Mouse (Mus musculus) olfactory bulb, adult 2 months (tissue): ENCODE data around the gene Tldc2. TPM values are rescaled to one million over a fixed set of nuclear protein-coding genes. Genes with fewer than 3 reads are reported as not detected.

Experiments
- H3K27ac ChIP-seq: fragments of 200-500 bp; 2 replicates; pipeline ENCODE4 v1.5.1; 2012; ENCODE audit warnings: low read depth, low read length; ENCODE audit not compliant: insufficient read depth
- H3K4me1 ChIP-seq: fragments of 200-500 bp; 2 replicates; pipeline ENCODE4 v1.6.1; 2012; ENCODE audit warnings: low read length; ENCODE audit not compliant: control insufficient read depth, insufficient read depth
- H3K4me3 ChIP-seq: fragments of 200-500 bp; 2 replicates; pipeline ENCODE4 v1.5.1; 2012; ENCODE audit warnings: mild to moderate bottlenecking, low read depth, low read length, moderate library complexity; ENCODE audit not compliant: insufficient read depth
- CTCF ChIP-seq: fragments of 200-500 bp; IDR thresholded peaks from 2 replicates; pipeline ENCODE4 v1.5.1; 2012; ENCODE audit warnings: low read depth, mild to moderate bottlenecking, low read length, moderate library complexity; ENCODE audit not compliant: insufficient read depth
- POLR2A ChIP-seq: fragments of 200-500 bp; IDR thresholded peaks from 2 replicates; pipeline ENCODE4 v1.6.1; 2012; ENCODE audit warnings: mild to moderate bottlenecking, low read depth, low read length, moderate library complexity; ENCODE audit not compliant: insufficient read depth
- WGBS: fragments of 180-500 bp; shearing (Covaris S2); methylation state at CpG from one replicate; pipeline ENCODE4 v1.1.7; 2018; 5-methylcytosine and 5-hydroxymethylcytosine counted together
- polyA plus RNA-seq: library from polyadenylated mRNA; stranded (reverse); fragments of >200 nt; gene quantifications from 2 replicates; pipeline ENCODE4 v1.2.4, GENCODE M21; 2012; ENCODE audit warnings: low replicate concordance; ENCODE audit not compliant: missing spikeins, insufficient read depth, insufficient read length

Gene Tldc2
- polyA plus RNA-seq, 1 experiment: not detected

DNA sequence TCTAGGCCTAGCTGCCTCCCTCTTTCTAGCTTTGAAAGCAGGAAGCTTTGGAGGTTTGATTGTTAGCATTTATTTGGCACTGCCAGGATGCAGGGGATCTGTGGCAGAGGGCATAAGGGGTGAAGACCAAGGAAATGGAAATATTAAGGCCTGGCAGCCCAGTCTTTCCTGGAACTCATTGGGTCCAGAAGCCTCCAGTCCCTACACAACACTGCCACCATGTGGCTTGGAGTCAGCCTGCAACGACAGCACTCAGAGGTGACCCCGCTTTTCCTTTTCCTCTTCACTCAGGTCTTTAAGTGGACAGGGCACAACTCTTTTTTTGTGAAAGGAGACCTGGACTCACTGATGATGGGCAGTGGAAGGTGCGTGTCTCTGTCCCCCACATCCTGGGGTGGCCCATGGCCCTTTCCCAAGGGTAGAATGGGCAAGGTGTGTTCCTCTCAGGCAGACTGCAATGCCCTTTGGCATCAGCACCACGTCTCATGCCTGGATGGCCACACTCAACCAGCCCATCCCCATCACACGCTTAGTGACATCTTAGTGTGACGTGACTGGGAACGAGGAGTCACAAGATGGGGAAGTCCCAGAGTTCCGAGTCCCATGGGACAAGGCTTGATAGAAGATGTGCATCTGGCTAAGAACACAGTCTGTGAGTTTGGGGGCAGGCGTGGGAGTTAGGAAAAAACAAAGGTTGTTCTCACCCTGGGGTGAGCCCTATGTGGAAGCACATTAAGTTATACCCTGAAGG is 8.3 kb downstream of the Tldc2 start:
- WGBS: 59% methylated on average over 9 of the region's 9 CpGs
- no peak overlapping the region for H3K4me3 ChIP-seq
- no peak overlapping the region for H3K27ac ChIP-seq
- peaks cover 27% of the 10 kb centered on the region for H3K4me1 ChIP-seq
- TF ChIP-seq POLR2A: no peak
- TF ChIP-seq CTCF: peak; percentile 91

- Histone ChIP-seq H3K4me3 (no peak overlapping the region), H3K4me1 (peaks cover 7% of the 10 kb centered on the region; the same call in 1 of the 2 replicates), H3K27ac (no peak overlapping the region)
- TF ChIP-seq CTCF (no peak), POLR2A (no peak)
- WGBS: 83% methylated on average over 12 of the region's 12 CpGs
These were observed 12.9 kb downstream of the Tldc2 start for GRCm38 (mm10) chr2:157099532-157100318.

- Histone ChIP-seq H3K4me1 (peaks cover 7% of the 10 kb centered on the region; the same call in 1 of the 2 replicates), H3K4me3 (no peak overlapping the region), H3K27ac (no peak overlapping the region)
- 70% methylated on average over 12 of the region's 12 CpGs for WGBS
- TF ChIP-seq CTCF (no peak), POLR2A (no peak)
These were observed 13.4 kb downstream of the Tldc2 start for GRCm38 (mm10) chr2:157100319-157100605.

GRCm38 (mm10) chr2:157101650-157102049 is 14.8 kb downstream of the Tldc2 start:
- no peak overlapping the region for H3K27ac ChIP-seq
- H3K4me1 ChIP-seq: peaks cover 7% of the 10 kb centered on the region; the same call in 1 of the 2 replicates
- 88% methylated on average over 9 of the region's 9 CpGs for WGBS
- TF ChIP-seq CTCF (no peak), POLR2A (no peak)
- H3K4me3 ChIP-seq: no peak overlapping the region

DNA sequence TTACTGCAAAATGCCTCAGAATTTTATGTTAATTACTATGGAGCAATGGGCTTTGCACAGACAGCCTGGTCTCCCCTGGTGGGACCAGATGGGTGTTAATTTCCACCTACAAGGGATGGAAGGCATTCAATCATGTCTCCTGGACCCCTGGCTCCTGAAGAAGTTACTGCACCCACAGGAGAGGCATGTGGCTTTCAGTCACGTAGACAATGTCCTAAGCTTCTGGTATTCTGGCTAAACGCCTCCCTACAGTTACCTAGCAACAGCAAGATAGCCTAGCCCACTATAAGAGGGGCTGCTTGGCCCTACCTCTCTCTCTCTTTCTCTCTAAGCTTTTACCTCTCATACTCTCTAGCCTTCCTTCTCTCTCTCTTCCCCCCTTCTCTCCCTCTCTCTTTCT is 15.4 kb downstream of the Tldc2 start:
- TF ChIP-seq POLR2A: no peak
- TF ChIP-seq CTCF: no peak
- H3K4me1 ChIP-seq: peaks cover 7% of the 10 kb centered on the region; the same call in 1 of the 2 replicates
- WGBS: 80% methylated on average over 2 of the region's 2 CpGs
- H3K4me3 ChIP-seq: no peak overlapping the region
- H3K27ac ChIP-seq: no peak overlapping the region

DNA sequence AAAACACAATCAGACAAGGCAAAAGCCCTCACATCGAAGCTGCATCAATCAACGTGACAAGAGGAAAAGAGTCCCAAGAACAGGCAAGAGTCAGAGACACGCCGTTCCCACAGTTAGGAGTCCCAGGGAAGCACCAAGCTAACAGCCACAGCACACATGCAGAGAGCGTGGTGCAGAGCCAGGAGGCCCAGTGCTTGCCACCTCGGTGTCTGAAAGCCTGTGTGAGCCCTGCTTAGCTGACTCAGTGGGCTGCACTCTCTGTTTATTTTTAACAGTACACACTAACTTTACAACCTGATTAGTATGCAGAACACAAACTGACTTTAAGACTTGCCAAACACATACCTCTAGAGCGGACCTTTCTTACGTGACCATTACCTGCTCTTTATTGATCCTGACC is 17.6 kb downstream of the Tldc2 start:
- H3K4me3 ChIP-seq: no peak overlapping the region
- H3K4me1 ChIP-seq: peaks cover 7% of the 10 kb centered on the region; the same call in 1 of the 2 replicates
- no peak overlapping the region for H3K27ac ChIP-seq
- TF ChIP-seq CTCF (no peak), POLR2A (no peak)
- WGBS: 75% methylated on average over 8 of the region's 8 CpGs

GRCm38 (mm10) chr2:157108236-157108635 is 21.4 kb downstream of the Tldc2 start:
- Histone ChIP-seq H3K4me3 (no peak overlapping the region), H3K4me1 (no peaks in the 10 kb centered on the region), H3K27ac (no peak overlapping the region)
- no peak for TF ChIP-seq CTCF
- no peak for TF ChIP-seq POLR2A
- 87% methylated on average over 4 of the region's 4 CpGs for WGBS

DNA sequence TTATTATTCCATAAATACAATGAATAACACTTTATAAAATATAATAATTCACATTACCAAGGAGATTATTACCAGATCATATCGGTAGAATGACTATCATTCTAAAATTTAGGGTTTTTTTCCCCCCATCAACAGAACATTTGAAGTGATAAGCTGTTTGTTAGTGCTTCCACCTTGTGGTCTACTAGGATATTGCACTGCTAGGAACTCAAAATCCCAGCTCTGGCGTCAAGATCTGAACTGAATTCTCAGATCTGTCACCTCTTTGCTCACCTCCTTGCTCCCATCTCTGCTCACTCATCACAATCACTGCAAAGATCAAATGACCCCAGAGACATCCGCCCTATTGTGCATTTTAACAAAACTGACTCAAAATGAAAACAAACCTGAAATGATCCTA is 30.1 kb downstream of the Tldc2 start:
- Histone ChIP-seq H3K27ac (no peak overlapping the region), H3K4me3 (no peak overlapping the region), H3K4me1 (no peaks in the 10 kb centered on the region)
- no peak for TF ChIP-seq POLR2A
- TF ChIP-seq CTCF: no peak
- 17% methylated on average over 3 of the region's 3 CpGs for WGBS

GRCm38 (mm10) chr2:157118556-157118955 is 31.7 kb downstream of the Tldc2 start:
- no peak overlapping the region for H3K4me3 ChIP-seq
- WGBS: 79% methylated on average over 4 of the region's 4 CpGs
- H3K4me1 ChIP-seq: no peaks in the 10 kb centered on the region
- no peak overlapping the region for H3K27ac ChIP-seq
- TF ChIP-seq CTCF (no peak), POLR2A (no peak)

GRCm38 (mm10) chr2:157119075-157119474 is 32.2 kb downstream of the Tldc2 start:
- TF ChIP-seq POLR2A (no peak), CTCF (no peak)
- H3K4me1 ChIP-seq: no peaks in the 10 kb centered on the region
- no peak overlapping the region for H3K4me3 ChIP-seq
- WGBS: 73% methylated on average over 3 of the region's 3 CpGs
- no peak overlapping the region for H3K27ac ChIP-seq
